12 mouse cellular contexts compared by ENCODE assay signal in genomic region chr5:92553939-92554338, GRCm38 (mm10). TPM values are rescaled to one million over a fixed set of nuclear protein-coding genes. Genes with fewer than 3 reads are reported as not detected.
A peak's percentile ranks its signal among the peaks of the same experiment; 100 is the strongest.
DNase-seq lines count a peak whose midpoint lies in the region; ATAC-seq and TF ChIP-seq lines count a peak whose summit lies in the region.
"Had no signal": no experiment of that assay in that cellular context is flagged by ENCODE, and none has a peak within 500 bp of the region (broad histone marks: within the 10 kb centered on the region; RNA-seq: fewer than 3 reads in every experiment).

No protein-coding gene starts in this region.

- no peaks in the 10 kb centered on the region for H3K36me3 ChIP-seq in forebrain, embryonic 10.5 days (replicated peaks)
- H3K36me3 ChIP-seq: lung, embryonic 15.5 days had no signal

- TF ChIP-seq CTCF in layer of hippocampus, adult 2 months (conservative IDR thresholded peaks at IDR 0.05): peak; percentile 69

- H3K27ac ChIP-seq in layer of hippocampus, adult 2 months: no peak overlapping the region
- H3K27ac ChIP-seq in forebrain, embryonic 10.5 days: no peak overlapping the region
- H3K27ac ChIP-seq: lung, embryonic 15.5 days had no signal

- H3K4me3 ChIP-seq in layer of hippocampus, adult 2 months: no peak overlapping the region
- H3K4me3 ChIP-seq in forebrain, embryonic 10.5 days: no peak overlapping the region
- H3K4me3 ChIP-seq: lung, embryonic 15.5 days had no signal

- no peaks in the 10 kb centered on the region for H3K4me1 ChIP-seq in forebrain, embryonic 10.5 days

- WGBS in forebrain, embryonic 10.5 days: 69% methylated on average over 3 of the region's 3 CpGs

- no peaks in the 10 kb centered on the region for H3K9me3 ChIP-seq in forebrain, embryonic 10.5 days
- H3K9me3 ChIP-seq: lung, embryonic 15.5 days had no signal

- H3K27me3 ChIP-seq in forebrain, embryonic 10.5 days (ENCODE audit: poor library complexity, severe bottlenecking): no peaks in the 10 kb centered on the region
- H3K27me3 ChIP-seq: lung, embryonic 15.5 days had no signal

- ATAC-seq in megakaryocyte progenitor cell, adult 5-6 weeks (replicated peaks; ENCODE audit: poor library complexity): 0 out of 2 replicates have a peak, but pooled peaks have one; percentile 42

- no peak for DNase-seq in layer of hippocampus, adult 2 months (ENCODE audit: low spot score in 2 of 2)
- no peak for DNase-seq in layer of hippocampus, adult 11-12 months (ENCODE audit: low spot score)
- peak; percentile 11 for DNase-seq in CD4-positive helper T cell, adult 2 months (ENCODE audit: low read depth, low spot score)
- peak; percentile 8 for DNase-seq in MEL-GATA-1-ER (ENCODE audit: extremely low read depth, low read depth)
- no peak for DNase-seq in ovary, postnatal 10 days (ENCODE audit: low spot score)
- no peak for DNase-seq in forebrain, embryonic 10.5 days (ENCODE audit: extremely low spot score, low spot score)
- DNase-seq: cerebellum, postnatal 36 days; layer of hippocampus, postnatal 36 days had no signal

RNA-seq across cellular contexts. Expression of gene Fam47e, which starts 0.9 kb away (rescaled TPM):
- under 1 TPM in 1 of 2 experiments, not detected in 1; 0.51 TPM for total RNA-seq in layer of hippocampus, adult 2 months (2021)
- total RNA-seq in megakaryocyte progenitor cell, adult 5-6 weeks (2015): not detected in 2 replicates
- total RNA-seq in megakaryocyte progenitor cell, adult 5-6 weeks (2017): not detected in 2 replicates
- polyA plus RNA-seq in forebrain, embryonic 10.5 days (2016; fragmentation: Nextera tagmentation; extraction: Ambion mirVana): not detected in 2 replicates
- total RNA-seq: heart, adult 8-10 months had no signal
- polyA plus RNA-seq: testis, adult 2 months had no signal

RNA-seq across cellular contexts. Expression of gene Scarb2, which starts 47.3 kb away (rescaled TPM):
- 10 to 100 TPM; 88.9 to 89.8 TPM for total RNA-seq in layer of hippocampus, adult 2 months (2021)
- total RNA-seq in megakaryocyte progenitor cell, adult 5-6 weeks (2015): 27.0 and 30.0 TPM in 2 replicates
- 40.4 and 44.8 TPM in 2 replicates for total RNA-seq in megakaryocyte progenitor cell, adult 5-6 weeks (2017)
- 7.8 and 9.7 TPM in 2 replicates for polyA plus RNA-seq in forebrain, embryonic 10.5 days (2016; fragmentation: Nextera tagmentation; extraction: Ambion mirVana)

RNA-seq across cellular contexts. Expression of gene Stbd1, which starts 48.9 kb away (rescaled TPM):
- total RNA-seq in layer of hippocampus, adult 2 months (2021): 1 to 10 TPM; 2.0 to 3.2 TPM
- 0.17 TPM in 1 of 2 replicates, not detected in the other for total RNA-seq in megakaryocyte progenitor cell, adult 5-6 weeks (2015)
- 0.98 and 2.4 TPM in 2 replicates for total RNA-seq in megakaryocyte progenitor cell, adult 5-6 weeks (2017)
- polyA plus RNA-seq in forebrain, embryonic 10.5 days (2016; fragmentation: Nextera tagmentation; extraction: Ambion mirVana): 7.0 and 7.1 TPM in 2 replicates

Comparison
In these comparisons a context has a peak if more than half of its experiments do, and no peak if none do; other contexts are left out.
1. DNase-seq: peak in CD4-positive helper T cell, adult 2 months (single experiment) and MEL-GATA-1-ER (single experiment); none in layer of hippocampus, adult 2 months (0 of 2), layer of hippocampus, adult 11-12 months (single experiment), ovary, postnatal 10 days (single experiment) and forebrain, embryonic 10.5 days (single experiment).